ENCODE assay signal across 22 mouse cellular contexts in the genomic region with DNA sequence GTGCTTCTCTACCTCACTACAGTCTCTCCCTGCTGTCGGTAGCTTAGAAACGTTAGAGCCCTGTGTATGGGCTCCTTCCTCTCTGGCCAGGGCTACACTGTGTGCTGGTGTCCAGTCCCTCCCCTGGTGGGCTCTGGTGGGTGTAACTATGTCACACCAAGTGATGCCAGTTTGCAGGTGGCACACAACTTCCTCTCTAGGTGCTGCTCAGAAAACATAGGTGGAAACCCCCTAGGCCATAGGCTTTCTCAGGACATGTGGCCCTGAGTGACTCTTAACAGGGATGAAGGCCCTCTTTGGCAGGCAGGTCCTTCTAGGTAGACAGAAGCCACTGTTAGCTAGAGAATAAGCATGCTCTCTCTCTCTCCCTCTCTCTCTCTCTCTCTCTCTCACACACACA. TPM values are rescaled to one million over a fixed set of nuclear protein-coding genes. Genes with fewer than 3 reads are reported as not detected.
"Had no signal": no experiment of that assay in that cellular context is flagged by ENCODE, and none has a peak within 500 bp of the region (broad histone marks: within the 10 kb centered on the region; RNA-seq: fewer than 3 reads in every experiment).

No protein-coding gene starts in this region.

- H3K36me3 ChIP-seq: limb, embryonic 10.5 days; limb, embryonic 13.5 days; liver, embryonic 12.5 days; liver, embryonic 15.5 days; lung, embryonic 15.5 days; midbrain, embryonic 10.5 days; midbrain, embryonic 13.5 days; stomach, embryonic 15.5 days had no signal

- H3K27ac ChIP-seq: limb, embryonic 10.5 days; limb, embryonic 13.5 days; liver, embryonic 12.5 days; liver, embryonic 15.5 days; lung, embryonic 15.5 days; midbrain, embryonic 10.5 days; midbrain, embryonic 13.5 days; stomach, embryonic 15.5 days had no signal

- ATAC-seq: liver, embryonic 12.5 days; midbrain, embryonic 13.5 days; midbrain, embryonic 16.5 days had no signal

- H3K9me3 ChIP-seq: limb, embryonic 10.5 days; limb, embryonic 13.5 days; liver, embryonic 12.5 days; liver, embryonic 15.5 days; lung, embryonic 15.5 days; megakaryocyte, embryonic 14.5 days; midbrain, embryonic 10.5 days; midbrain, embryonic 13.5 days; stomach, embryonic 15.5 days had no signal

- H3K27me3 ChIP-seq: limb, embryonic 13.5 days; liver, embryonic 12.5 days; liver, embryonic 15.5 days; lung, embryonic 15.5 days; midbrain, embryonic 13.5 days; stomach, embryonic 15.5 days had no signal

- H3K4me2 ChIP-seq: limb, embryonic 13.5 days; liver, embryonic 12.5 days; liver, embryonic 15.5 days; lung, embryonic 15.5 days; midbrain, embryonic 13.5 days; stomach, embryonic 15.5 days had no signal

- DNase-seq: kidney, adult 18-20 months; kidney, adult 9 months; kidney, postnatal 14 days; kidney, postnatal 4 days; liver; lung, adult 18-20 months; lung, postnatal 10 days; lung, postnatal 36 days; thymus, postnatal 36 days had no signal

- H3K4me1 ChIP-seq: liver, embryonic 12.5 days; liver, embryonic 15.5 days; midbrain, embryonic 13.5 days; stomach, embryonic 15.5 days had no signal

- H3K9ac ChIP-seq: limb, embryonic 13.5 days; liver, embryonic 12.5 days; liver, embryonic 15.5 days; lung, embryonic 15.5 days; midbrain, embryonic 13.5 days; stomach, embryonic 15.5 days had no signal

- H3K4me3 ChIP-seq: limb, embryonic 10.5 days; limb, embryonic 13.5 days; liver, embryonic 12.5 days; liver, embryonic 15.5 days; lung, embryonic 15.5 days; megakaryocyte, embryonic 14.5 days; midbrain, embryonic 10.5 days; midbrain, embryonic 13.5 days; myocyte; stomach, embryonic 15.5 days had no signal

RNA-seq across cellular contexts. Expression of a gene that starts 26.5 kb away (rescaled TPM):
- total RNA-seq: left cerebral cortex, postnatal 25 days; monocyte, adult 5-6 weeks had no signal
- polyA plus RNA-seq: myocyte had no signal
